Mouse (Mus musculus): Measurements from ENCODE around the gene Filip1l.

- TF ChIP-seq POLR2A (IDR thresholded peaks at IDR 0.05; ENCODE audit: borderline replicate concordance, control insufficient read depth, low read depth, low read length): no peak
- TF ChIP-seq CTCF (IDR thresholded peaks at IDR 0.05; ENCODE audit: control insufficient read depth, insufficient read depth, low read length): no peak
Observed at GRCm38 (mm10) chr16:57439206-57439605, 86.3 kb downstream of the Filip1l start.
